Mouse (Mus musculus) midbrain, embryonic 16.5 days (tissue): ENCODE data around the gene Rbl1. TPM values are rescaled to one million over a fixed set of nuclear protein-coding genes. Genes with fewer than 3 reads are reported as not detected.

Experiments
- ATAC-seq: fragments of 200-750 bp; cut with Nextera tagmentation; 2 replicates; pipeline ENCODE4 v1.8.0; 2017; ENCODE audit warnings: moderate TSS enrichment
- H3K27ac ChIP-seq: fragments of 300-500 bp; sonication (generic); 2 replicates; pipeline ENCODE4 v1.5.1; 2014; ENCODE audit warnings: mild to moderate bottlenecking, low read length, mixed read lengths
- H3K27me3 ChIP-seq: fragments of 300-500 bp; sonication (generic); 2 replicates; pipeline ENCODE4 v1.6.1; 2014; ENCODE audit warnings: low read depth, low read length, mixed read lengths; ENCODE audit not compliant: control insufficient read depth, insufficient read depth
- H3K36me3 ChIP-seq: fragments of 300-500 bp; sonication (generic); 2 replicates; pipeline ENCODE4 v1.6.1; 2014; ENCODE audit warnings: mild to moderate bottlenecking, low read length, moderate library complexity, mixed read lengths; ENCODE audit not compliant: control insufficient read depth, insufficient read depth
- H3K4me1 ChIP-seq: fragments of 300-500 bp; sonication (generic); 2 replicates; pipeline ENCODE4 v1.6.1; 2014; ENCODE audit warnings: mild to moderate bottlenecking, low read length, mixed read lengths; ENCODE audit not compliant: control insufficient read depth, insufficient read depth
- H3K4me2 ChIP-seq: fragments of 300-500 bp; sonication (generic); 2 replicates; pipeline ENCODE4 v1.6.1; 2014; ENCODE audit warnings: mild to moderate bottlenecking, low read length, mixed read lengths
- H3K4me3 ChIP-seq: fragments of 300-500 bp; sonication (generic); 2 replicates; pipeline ENCODE4 v1.5.1; 2014; ENCODE audit warnings: low read depth, mild to moderate bottlenecking, low read length, moderate library complexity, mixed read lengths
- H3K9ac ChIP-seq: fragments of 300-500 bp; sonication (generic); 2 replicates; pipeline ENCODE4 v1.6.1; 2014; ENCODE audit warnings: low read depth, low read length, mixed read lengths
- H3K9me3 ChIP-seq: fragments of 300-500 bp; sonication (generic); replicated peaks from 2 replicates; pipeline ENCODE4 v1.6.1; 2014; ENCODE audit warnings: mild to moderate bottlenecking, low read length, mixed read lengths; ENCODE audit not compliant: control insufficient read depth, poor library complexity, severe bottlenecking
- WGBS: fragments of 180-500 bp; shearing (Covaris S2); extraction: QIAGEN DNeasy Blood & Tissue Kit; methylation state at CpG from one replicate; pipeline ENCODE4 v1.1.7; 2014; 5-methylcytosine and 5-hydroxymethylcytosine counted together
- polyA plus RNA-seq: library from polyadenylated mRNA; unstranded; fragments of >200 nt; fragmentation: Nextera tagmentation; extraction: Ambion mirVana; gene quantifications from 2 replicates; pipeline ENCODE4 v1.2.1, GENCODE M21; 2015

The Rbl1 gene
- polyA plus RNA-seq, 1 experiment from 2014 or later, result 4.2 TPM

DNA sequence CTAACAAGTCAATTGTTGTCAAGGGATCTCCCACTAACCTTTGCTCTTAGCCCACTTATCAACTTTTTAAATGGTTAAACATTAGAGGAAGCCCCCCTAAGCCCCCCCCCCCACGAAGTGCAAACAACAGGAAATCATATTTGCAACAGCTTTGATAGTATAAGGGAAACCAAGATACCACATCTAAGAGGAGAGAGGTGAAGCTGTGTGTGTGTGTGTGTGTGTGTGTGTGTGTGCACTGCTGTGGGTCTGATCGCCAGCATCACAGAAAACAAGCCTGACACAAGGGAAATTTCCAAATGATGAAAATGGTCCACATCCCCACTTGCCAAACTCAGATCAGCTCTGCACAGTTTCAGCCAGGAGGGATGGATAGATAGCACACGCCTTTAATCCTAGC, 85.3 kb downstream of the Rbl1 start:
- peaks cover under 1% of the 10 kb centered on the region; the same call in 1 of the 2 replicates for H3K36me3 ChIP-seq
- no peak overlapping the region for H3K4me3 ChIP-seq
- H3K27ac ChIP-seq, result no peak overlapping the region
- no peaks in the 10 kb centered on the region for H3K27me3 ChIP-seq
- H3K9ac ChIP-seq, result no peak overlapping the region
- ATAC-seq, result no peak
- H3K4me2 ChIP-seq, result no peak overlapping the region
- H3K4me1 ChIP-seq, result no peaks in the 10 kb centered on the region
- WGBS, result 83% methylated on average over 3 of the region's 3 CpGs
- no peaks in the 10 kb centered on the region for H3K9me3 ChIP-seq

DNA sequence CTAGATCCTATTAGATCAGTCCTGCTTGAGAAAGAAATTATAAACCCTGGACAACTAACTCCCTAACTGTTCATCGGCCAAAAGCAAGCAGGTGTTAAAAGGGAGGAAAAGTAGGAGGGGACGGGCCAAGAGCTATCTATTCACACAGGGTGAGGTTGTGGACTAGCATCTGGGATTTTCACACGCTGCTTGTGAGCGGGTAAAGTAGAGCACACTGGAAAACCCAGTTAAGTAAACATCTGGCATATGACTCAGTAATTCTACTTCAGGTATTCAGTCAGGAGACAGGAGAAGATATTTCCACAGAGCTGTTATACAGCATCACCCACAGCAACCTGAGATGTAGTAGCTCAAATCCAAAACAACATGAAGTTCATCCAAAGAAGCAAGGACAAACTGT, 85.8 kb downstream of the Rbl1 start:
- Histone ChIP-seq H3K9me3 (no peaks in the 10 kb centered on the region), H3K36me3 (peaks cover 5% of the 10 kb centered on the region; the same call in 1 of the 2 replicates), H3K9ac (no peak overlapping the region), H3K27me3 (no peaks in the 10 kb centered on the region), H3K4me2 (no peak overlapping the region), H3K27ac (no peak overlapping the region), H3K4me3 (no peak overlapping the region), H3K4me1 (no peaks in the 10 kb centered on the region)
- 87% methylated on average over 4 of the region's 4 CpGs for WGBS
- ATAC-seq, result no peak

DNA sequence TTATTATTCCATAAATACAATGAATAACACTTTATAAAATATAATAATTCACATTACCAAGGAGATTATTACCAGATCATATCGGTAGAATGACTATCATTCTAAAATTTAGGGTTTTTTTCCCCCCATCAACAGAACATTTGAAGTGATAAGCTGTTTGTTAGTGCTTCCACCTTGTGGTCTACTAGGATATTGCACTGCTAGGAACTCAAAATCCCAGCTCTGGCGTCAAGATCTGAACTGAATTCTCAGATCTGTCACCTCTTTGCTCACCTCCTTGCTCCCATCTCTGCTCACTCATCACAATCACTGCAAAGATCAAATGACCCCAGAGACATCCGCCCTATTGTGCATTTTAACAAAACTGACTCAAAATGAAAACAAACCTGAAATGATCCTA, 87.4 kb downstream of the Rbl1 start:
- ATAC-seq, result no peak
- Histone ChIP-seq H3K36me3 (peaks cover 5% of the 10 kb centered on the region; the same call in 1 of the 2 replicates), H3K4me3 (no peak overlapping the region), H3K9me3 (no peaks in the 10 kb centered on the region), H3K27me3 (no peaks in the 10 kb centered on the region), H3K27ac (no peak overlapping the region), H3K4me2 (no peak overlapping the region), H3K4me1 (no peaks in the 10 kb centered on the region), H3K9ac (no peak overlapping the region)
- WGBS, result 17% methylated on average over 3 of the region's 3 CpGs

- Histone ChIP-seq H3K9ac (no peak overlapping the region), H3K4me2 (no peak overlapping the region), H3K27ac (no peak overlapping the region), H3K36me3 (peaks cover 7% of the 10 kb centered on the region), H3K4me3 (no peak overlapping the region), H3K9me3 (no peaks in the 10 kb centered on the region), H3K27me3 (no peaks in the 10 kb centered on the region), H3K4me1 (no peaks in the 10 kb centered on the region)
- WGBS, result 91% methylated on average over 4 of the region's 4 CpGs
- no peak for ATAC-seq
Observed at GRCm38 (mm10) chr2:157108236-157108635, 96.1 kb downstream of the Rbl1 start.

DNA sequence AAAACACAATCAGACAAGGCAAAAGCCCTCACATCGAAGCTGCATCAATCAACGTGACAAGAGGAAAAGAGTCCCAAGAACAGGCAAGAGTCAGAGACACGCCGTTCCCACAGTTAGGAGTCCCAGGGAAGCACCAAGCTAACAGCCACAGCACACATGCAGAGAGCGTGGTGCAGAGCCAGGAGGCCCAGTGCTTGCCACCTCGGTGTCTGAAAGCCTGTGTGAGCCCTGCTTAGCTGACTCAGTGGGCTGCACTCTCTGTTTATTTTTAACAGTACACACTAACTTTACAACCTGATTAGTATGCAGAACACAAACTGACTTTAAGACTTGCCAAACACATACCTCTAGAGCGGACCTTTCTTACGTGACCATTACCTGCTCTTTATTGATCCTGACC, 99.9 kb downstream of the Rbl1 start:
- 91% methylated on average over 8 of the region's 8 CpGs for WGBS
- Histone ChIP-seq H3K27me3 (no peaks in the 10 kb centered on the region), H3K9ac (no peak overlapping the region), H3K27ac (no peak overlapping the region), H3K4me2 (no peak overlapping the region), H3K36me3 (peaks cover 9% of the 10 kb centered on the region), H3K4me1 (no peaks in the 10 kb centered on the region), H3K9me3 (no peaks in the 10 kb centered on the region), H3K4me3 (no peak overlapping the region)
- ATAC-seq, result no peak

- ATAC-seq, result no peak
- H3K36me3 ChIP-seq, result peaks cover 8% of the 10 kb centered on the region
- H3K27me3 ChIP-seq, result no peaks in the 10 kb centered on the region
- no peak overlapping the region for H3K4me2 ChIP-seq
- no peak overlapping the region for H3K9ac ChIP-seq
- no peaks in the 10 kb centered on the region for H3K4me1 ChIP-seq
- WGBS, result 32% methylated on average over 2 of the region's 2 CpGs
- no peak overlapping the region for H3K4me3 ChIP-seq
- no peaks in the 10 kb centered on the region for H3K9me3 ChIP-seq
- H3K27ac ChIP-seq, result no peak overlapping the region
Observed at GRCm38 (mm10) chr2:157102256-157102655, 102.1 kb downstream of the Rbl1 start.

DNA sequence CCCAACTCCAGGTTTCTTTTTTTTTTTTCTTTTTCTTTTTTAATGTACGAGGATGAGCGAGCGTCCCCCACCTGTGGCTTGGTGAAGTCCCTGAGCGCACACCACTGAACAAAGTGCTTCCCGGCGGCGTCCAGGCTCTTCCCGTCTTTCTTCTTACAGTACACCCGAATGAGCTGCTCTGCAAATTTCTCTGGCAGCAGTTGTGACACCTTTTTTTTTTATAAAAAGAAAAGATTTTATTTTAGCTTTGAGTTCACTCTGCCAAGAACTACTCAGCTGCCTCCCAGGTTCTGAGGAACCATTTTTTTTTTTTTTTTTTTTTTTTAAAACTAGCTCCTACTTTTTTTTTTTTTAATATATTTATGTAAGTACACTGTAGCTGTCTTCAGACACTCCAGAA, 102.7 kb downstream of the Rbl1 start:
- no peaks in the 10 kb centered on the region for H3K4me1 ChIP-seq
- no peak for ATAC-seq
- 99% methylated on average over 9 of the region's 9 CpGs for WGBS

DNA sequence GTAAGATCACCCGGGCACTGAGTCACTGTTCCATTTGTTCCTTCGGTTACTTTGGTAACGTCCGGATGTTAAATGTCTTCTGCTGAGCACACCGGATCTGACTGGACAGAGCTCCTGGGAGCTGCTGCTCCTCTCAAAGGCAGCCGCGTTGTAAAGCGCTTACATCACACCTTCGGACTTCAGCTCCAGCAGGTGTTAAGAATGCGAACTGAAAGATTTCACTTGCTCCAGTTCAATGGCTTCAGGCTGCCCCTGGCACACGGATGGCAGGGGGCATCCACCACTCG, 104.1 kb downstream of the Rbl1 start:
- WGBS, result 90% methylated on average over 12 of the region's 12 CpGs
- Histone ChIP-seq H3K27ac (no peak overlapping the region), H3K9ac (no peak overlapping the region), H3K27me3 (no peaks in the 10 kb centered on the region), H3K36me3 (peaks cover 4% of the 10 kb centered on the region), H3K9me3 (no peaks in the 10 kb centered on the region), H3K4me2 (no peak overlapping the region), H3K4me3 (no peak overlapping the region), H3K4me1 (no peaks in the 10 kb centered on the region)
- ATAC-seq, result no peak

More for the DNA sequence above, 102.7 kb downstream of the Rbl1 start:
- Histone ChIP-seq H3K9me3 (no peaks in the 10 kb centered on the region), H3K4me2 (no peak overlapping the region), H3K27ac (no peak overlapping the region), H3K36me3 (peaks cover 4% of the 10 kb centered on the region), H3K27me3 (no peaks in the 10 kb centered on the region), H3K9ac (no peak overlapping the region), H3K4me3 (no peak overlapping the region)

DNA sequence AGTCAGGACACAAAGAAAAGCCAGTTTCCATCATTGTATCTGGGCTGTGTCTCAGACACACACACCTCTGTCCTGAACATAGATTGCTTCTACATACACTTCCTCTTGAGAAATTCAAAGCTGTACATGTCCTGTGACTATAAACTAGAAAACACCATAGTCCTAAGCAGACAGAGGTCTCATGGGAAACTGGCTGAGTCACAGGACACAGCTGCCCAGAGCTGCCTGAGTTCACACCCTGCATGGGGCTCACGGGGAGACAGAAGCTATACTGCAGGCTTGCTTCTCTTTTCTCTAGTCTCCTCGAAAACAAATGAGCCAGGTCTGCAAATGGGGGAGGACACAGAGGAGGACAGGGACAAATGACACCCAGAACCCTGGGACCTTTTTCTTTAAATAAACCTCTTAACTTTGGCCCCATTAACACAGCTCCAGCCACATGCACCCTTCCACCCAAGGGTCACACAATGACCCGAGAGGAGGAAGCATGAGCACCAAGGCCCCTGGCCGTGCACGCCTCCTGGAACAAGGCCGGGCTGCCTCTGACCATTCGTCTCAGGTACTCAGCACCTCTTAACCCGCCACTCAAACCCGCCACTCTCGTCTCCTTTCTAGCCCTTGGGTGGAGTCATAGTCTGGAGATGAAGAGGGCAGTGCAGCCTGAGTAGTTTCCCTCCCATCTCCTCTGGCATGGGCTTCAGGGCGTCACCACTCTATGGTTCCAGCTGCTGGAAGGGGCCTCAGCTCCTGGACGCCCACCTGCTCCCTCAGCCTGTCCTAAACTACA, 104.6 kb downstream of the Rbl1 start:
- Histone ChIP-seq H3K27me3 (no peaks in the 10 kb centered on the region), H3K9me3 (no peaks in the 10 kb centered on the region), H3K4me3 (no peak overlapping the region), H3K4me2 (no peak overlapping the region), H3K27ac (no peak overlapping the region), H3K4me1 (no peaks in the 10 kb centered on the region; the same call in 1 of the 2 replicates), H3K36me3 (peaks cover 4% of the 10 kb centered on the region), H3K9ac (no peak overlapping the region)
- no peak for ATAC-seq
- 88% methylated on average over 10 of the region's 12 CpGs for WGBS
